Mouse (Mus musculus) liver, embryonic 11.5 days (tissue): Measurements from ENCODE around the gene Gm21958. TPM values are rescaled to one million over a fixed set of nuclear protein-coding genes. Genes with fewer than 3 reads are reported as not detected.
"Not testable (repeated sequence)": the region's sequence is repeated elsewhere in the genome, so short reads cannot be mapped to it uniquely, and the experiment has no call there.

ENCODE experiments used
- ATAC-seq: fragments of 200-750 bp; cut with Nextera tagmentation; replicated peaks from 2 replicates; pipeline ENCODE4 v1.8.0; 2017; ENCODE audit warnings: moderate number of reproducible peaks, mild to moderate bottlenecking, moderate TSS enrichment, moderate library complexity; ENCODE audit not compliant: low FRiP score
- DNase-seq: peaks from one replicate; pipeline ENCODE4 v3.0.0-alpha.2; 2017; ENCODE audit warnings: low spot score
- H3K27ac ChIP-seq: fragments of 300-500 bp; sonication (generic); 2 replicates; pipeline ENCODE4 v1.5.1; 2014; ENCODE audit warnings: mild to moderate bottlenecking, low read depth, low read length, control low read depth
- H3K27me3 ChIP-seq: fragments of 300-500 bp; sonication (generic); replicated peaks from 2 replicates; pipeline ENCODE4 v1.6.1; 2014; ENCODE audit warnings: low read length, mixed read lengths; ENCODE audit not compliant: control insufficient read depth, insufficient read depth
- H3K36me3 ChIP-seq: fragments of 300-500 bp; sonication (generic); 2 replicates; pipeline ENCODE4 v1.6.1; 2014; ENCODE audit warnings: mild to moderate bottlenecking, low read length, moderate library complexity, mixed read lengths; ENCODE audit not compliant: control insufficient read depth, insufficient read depth
- H3K4me1 ChIP-seq: fragments of 300-500 bp; sonication (generic); replicated peaks from 2 replicates; pipeline ENCODE4 v1.6.1; 2014; ENCODE audit warnings: low read length, mixed read lengths; ENCODE audit not compliant: control insufficient read depth, insufficient read depth
- H3K4me2 ChIP-seq: fragments of 300-500 bp; sonication (generic); 2 replicates; pipeline ENCODE4 v1.6.1; 2014; ENCODE audit warnings: mild to moderate bottlenecking, control low read depth, moderate library complexity
- H3K4me3 ChIP-seq: fragments of 300-500 bp; sonication (generic); 2 replicates; pipeline ENCODE4 v1.5.1; 2014; ENCODE audit warnings: low read depth, low read length, control low read depth
- H3K9ac ChIP-seq: fragments of 300-500 bp; sonication (generic); 2 replicates; pipeline ENCODE4 v1.6.1; 2014; ENCODE audit warnings: low read depth, low read length, control low read depth
- H3K9me3 ChIP-seq: fragments of 300-500 bp; sonication (generic); 2 replicates; pipeline ENCODE4 v1.6.1; 2016; ENCODE audit warnings: low read length, inconsistent platforms, mixed read lengths; ENCODE audit not compliant: control insufficient read depth
- WGBS: fragments of 180-500 bp; shearing (Covaris S2); extraction: QIAGEN DNeasy Blood & Tissue Kit; methylation state at CpG from one replicate; pipeline ENCODE4 v1.1.7; 2014; 5-methylcytosine and 5-hydroxymethylcytosine counted together
- polyA plus RNA-seq: library from polyadenylated mRNA; unstranded; fragments of >200 nt; fragmentation: Nextera tagmentation; extraction: Ambion mirVana; gene quantifications from 2 replicates; pipeline ENCODE4 v1.2.1, GENCODE M21; 2014

Gene Gm21958
- polyA plus RNA-seq, 1 experiment from 2014 or later = not detected

GRCm38 (mm10) chr3:54728100-54728499 is 13.9 kb upstream of the Gm21958 start:
- no peak overlapping the region for H3K4me3 ChIP-seq
- H3K36me3 ChIP-seq = peaks cover 42% of the 10 kb centered on the region
- no peak overlapping the region for H3K27ac ChIP-seq
- H3K4me1 ChIP-seq = peaks cover 9% of the 10 kb centered on the region
- ATAC-seq (no peak), DNase-seq (no peak)
- H3K9me3 ChIP-seq = no peaks in the 10 kb centered on the region
- H3K9ac ChIP-seq = no peak overlapping the region
- WGBS = 91% methylated on average over 6 of the region's 6 CpGs
- H3K27me3 ChIP-seq = no peaks in the 10 kb centered on the region
- no peak overlapping the region for H3K4me2 ChIP-seq

GRCm38 (mm10) chr3:54727588-54727987 is 13.4 kb upstream of the Gm21958 start:
- no peak for DNase-seq
- Histone ChIP-seq H3K4me3 (no peak overlapping the region), H3K4me2 (no peak overlapping the region), H3K9me3 (no peaks in the 10 kb centered on the region), H3K9ac (no peak overlapping the region), H3K27ac (no peak overlapping the region), H3K4me1 (peaks cover 4% of the 10 kb centered on the region), H3K36me3 (peaks cover 43% of the 10 kb centered on the region), H3K27me3 (no peaks in the 10 kb centered on the region)
- 93% methylated on average over 2 of the region's 2 CpGs for WGBS
- ATAC-seq = no peak

- Histone ChIP-seq H3K4me3 (no peak overlapping the region), H3K27ac (no peak overlapping the region), H3K9ac (no peak overlapping the region), H3K4me1 (peaks cover 3% of the 10 kb centered on the region), H3K9me3 (no peaks in the 10 kb centered on the region), H3K36me3 (peaks cover 46% of the 10 kb centered on the region), H3K27me3 (no peaks in the 10 kb centered on the region), H3K4me2 (no peak overlapping the region)
- no peak for ATAC-seq
- no peak for DNase-seq
- WGBS = 66% methylated on average over 2 of the region's 2 CpGs
Observed at GRCm38 (mm10) chr3:54725344-54725743, 11.2 kb upstream of the Gm21958 start.

DNA sequence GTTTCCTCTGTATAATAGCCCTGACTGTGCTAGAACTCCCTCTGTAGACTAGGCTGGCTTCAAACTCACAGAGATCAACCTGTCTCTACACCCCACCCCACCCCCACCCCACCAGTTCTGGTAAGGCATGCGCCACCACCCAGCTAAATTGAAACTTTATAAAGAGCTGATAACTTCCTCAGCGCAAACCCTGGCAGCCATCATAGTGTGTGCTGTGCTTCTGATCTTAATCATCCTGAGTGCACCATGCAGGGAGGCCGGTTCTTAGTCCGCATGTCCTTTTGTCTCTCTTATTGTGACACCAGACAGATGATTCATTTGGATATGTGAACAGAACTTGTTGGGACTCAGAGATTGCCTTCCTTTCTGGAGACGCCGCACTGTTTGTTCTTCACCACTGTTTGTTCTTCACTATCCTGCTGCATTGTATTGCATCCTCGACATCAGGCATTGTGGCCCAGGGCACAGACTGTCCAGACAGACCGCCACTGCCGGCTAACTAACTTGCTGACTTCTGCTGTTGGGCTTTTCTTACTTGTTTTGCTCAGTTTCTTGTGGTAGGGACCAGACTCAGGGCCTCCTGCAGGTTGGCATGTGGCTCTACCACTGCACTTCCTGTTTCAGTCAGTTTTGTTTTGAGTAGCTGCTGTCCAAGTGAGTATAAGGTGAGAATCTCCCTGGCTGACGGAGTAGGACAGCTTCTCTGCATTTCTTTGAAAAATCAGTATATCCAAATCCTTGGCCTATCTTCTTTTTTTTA is 9.8 kb upstream of the Gm21958 start:
- H3K9me3 ChIP-seq = no peaks in the 10 kb centered on the region
- H3K27me3 ChIP-seq = no peaks in the 10 kb centered on the region
- peaks cover 32% of the 10 kb centered on the region for H3K36me3 ChIP-seq
- H3K4me2 ChIP-seq = no peak overlapping the region
- H3K4me3 ChIP-seq = no peak overlapping the region
- H3K4me1 ChIP-seq = peaks cover 3% of the 10 kb centered on the region
- WGBS = 76% methylated on average over 10 of the region's 10 CpGs
- no peak overlapping the region for H3K9ac ChIP-seq
- no peak overlapping the region for H3K27ac ChIP-seq
- DNase-seq = no peak
- 0 out of 2 replicates have a peak, but pooled peaks have one; percentile 43 for ATAC-seq

DNA sequence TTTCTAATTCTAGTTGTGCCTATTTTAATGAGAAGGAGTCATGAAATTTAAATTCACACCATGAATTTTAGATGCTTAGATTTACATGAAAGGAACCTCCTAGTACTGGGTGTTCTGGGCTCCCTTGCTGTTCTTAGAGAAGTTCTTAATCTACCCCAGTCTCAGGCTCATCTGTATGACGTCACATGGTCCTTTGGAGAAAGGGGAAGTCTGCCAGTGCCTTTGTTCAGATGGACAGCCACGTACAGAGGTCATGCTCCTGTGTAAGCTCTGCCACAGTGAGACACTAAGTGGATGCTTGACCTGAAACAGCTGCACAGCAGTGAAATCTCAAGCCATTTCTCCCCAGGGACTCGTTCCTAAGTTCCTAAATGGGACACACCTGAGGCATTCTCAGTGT is 4.8 kb upstream of the Gm21958 start:
- Histone ChIP-seq H3K36me3 (peaks cover 31% of the 10 kb centered on the region), H3K9me3 (no peaks in the 10 kb centered on the region), H3K27ac (no peak overlapping the region), H3K27me3 (no peaks in the 10 kb centered on the region), H3K9ac (no peak overlapping the region), H3K4me1 (peaks cover 3% of the 10 kb centered on the region), H3K4me2 (no peak overlapping the region), H3K4me3 (no peak overlapping the region)
- no peak for ATAC-seq
- no peak for DNase-seq
- WGBS = 70% methylated on average over 3 of the region's 3 CpGs

GRCm38 (mm10) chr3:54717348-54717747 is 3.2 kb upstream of the Gm21958 start:
- no peaks in the 10 kb centered on the region for H3K27me3 ChIP-seq
- H3K27ac ChIP-seq = no peak overlapping the region
- DNase-seq = no peak
- no peak overlapping the region for H3K4me2 ChIP-seq
- H3K4me1 ChIP-seq = no peaks in the 10 kb centered on the region
- ATAC-seq = no peak
- WGBS = 89% methylated on average over 6 of the region's 6 CpGs
- peaks cover 25% of the 10 kb centered on the region for H3K36me3 ChIP-seq
- no peaks in the 10 kb centered on the region for H3K9me3 ChIP-seq
- no peak overlapping the region for H3K4me3 ChIP-seq
- no peak overlapping the region for H3K9ac ChIP-seq

DNA sequence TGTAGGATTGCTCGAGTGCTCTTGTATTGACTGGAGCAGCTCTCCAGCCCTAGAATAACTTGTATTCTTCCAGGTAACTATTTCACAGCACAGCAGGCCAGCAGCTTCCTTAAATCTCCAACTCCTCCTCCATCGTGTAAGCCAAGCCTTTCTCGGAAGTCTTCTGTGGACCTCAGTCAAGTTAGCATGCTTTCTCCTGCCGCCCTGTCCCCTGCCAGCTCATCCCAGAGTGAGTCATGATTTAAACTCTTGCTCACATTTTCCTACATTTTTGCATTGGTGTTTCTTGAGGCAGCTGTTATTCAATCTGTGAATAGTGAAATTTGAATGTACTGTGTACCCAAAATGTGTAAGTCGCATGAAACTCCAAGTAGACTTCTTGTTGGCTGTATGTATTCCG is 1.3 kb upstream of the Gm21958 start:
- Histone ChIP-seq H3K27me3 (no peaks in the 10 kb centered on the region), H3K9me3 (no peaks in the 10 kb centered on the region), H3K27ac (no peak overlapping the region), H3K4me3 (no peak overlapping the region), H3K9ac (no peak overlapping the region), H3K4me1 (no peaks in the 10 kb centered on the region), H3K4me2 (no peak overlapping the region), H3K36me3 (peaks cover 24% of the 10 kb centered on the region)
- WGBS = 89% methylated on average over 6 of the region's 6 CpGs
- DNase-seq (no peak), ATAC-seq (no peak)

DNA sequence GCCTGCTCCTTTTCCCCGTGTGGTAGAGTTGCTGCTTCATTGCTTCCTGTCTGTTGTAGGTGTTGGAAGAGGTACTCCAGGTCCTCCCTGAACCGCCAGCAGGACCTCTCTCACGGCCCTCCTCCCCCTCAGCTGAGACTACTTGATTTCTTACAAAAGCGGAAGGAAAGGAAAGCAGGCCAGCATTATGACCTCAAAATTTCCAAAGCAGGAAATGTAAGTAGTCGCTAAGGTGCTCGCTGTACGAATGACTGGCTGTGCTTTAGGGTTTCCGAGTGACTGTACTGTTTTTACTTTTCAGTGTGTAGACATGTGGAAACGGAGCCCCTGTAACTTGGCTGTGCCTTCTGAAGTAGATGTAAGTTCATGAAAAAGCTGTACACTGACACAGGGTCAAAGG is 5.2 kb downstream of the Gm21958 start:
- Histone ChIP-seq H3K4me1 (no peaks in the 10 kb centered on the region), H3K4me2 (no peak overlapping the region), H3K9ac (no peak overlapping the region), H3K36me3 (peaks cover 41% of the 10 kb centered on the region), H3K9me3 (no peaks in the 10 kb centered on the region), H3K4me3 (no peak overlapping the region), H3K27me3 (no peaks in the 10 kb centered on the region), H3K27ac (no peak overlapping the region)
- ATAC-seq (no peak), DNase-seq (no peak)
- 79% methylated on average over 9 of the region's 9 CpGs for WGBS

DNA sequence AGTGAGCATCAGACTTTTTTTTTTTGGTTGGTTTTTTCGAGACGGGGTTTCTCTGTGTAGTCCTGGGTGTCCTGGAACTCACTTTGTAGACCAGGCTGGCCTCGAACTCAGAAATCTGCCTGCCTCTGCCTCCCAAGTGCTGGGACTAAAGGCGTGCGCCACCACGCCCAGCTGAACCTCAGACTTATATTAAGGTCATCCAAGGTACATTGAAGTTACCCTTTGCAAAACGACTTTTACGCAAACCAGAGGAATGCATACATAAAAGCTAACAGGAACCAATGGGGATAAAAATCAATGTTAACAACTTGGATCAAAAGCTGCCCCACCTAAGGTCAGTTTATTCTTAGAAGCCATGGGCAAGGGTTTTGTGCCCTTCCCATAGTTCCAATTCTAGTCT is 10.0 kb downstream of the Gm21958 start:
- H3K4me2 ChIP-seq, H3K4me1 ChIP-seq, H3K4me3 ChIP-seq, ATAC-seq, H3K9me3 ChIP-seq, H3K9ac ChIP-seq, H3K27ac ChIP-seq, H3K27me3 ChIP-seq, DNase-seq: not testable (repeated sequence)
- H3K36me3 ChIP-seq = peaks cover 33% of the 10 kb centered on the region; the same call in 1 of the 2 replicates
- 91% methylated on average over 8 of the region's 8 CpGs for WGBS
